Mouse (Mus musculus) embryonic facial prominence, embryonic 12.5 days (tissue): ENCODE results near the gene Map3k4. TPM values are rescaled to one million over a fixed set of nuclear protein-coding genes. Genes with fewer than 3 reads are reported as not detected.
A peak's percentile ranks its signal among the peaks of the same experiment; 100 is the strongest.

Experiments
- ATAC-seq: fragments of 200-750 bp; cut with Nextera tagmentation; 2 replicates; pipeline ENCODE4 v1.8.0; 2017; ENCODE audit not compliant: insufficient number of reproducible peaks, insufficient read depth, low FRiP score, low TSS enrichment
- H3K27ac ChIP-seq: fragments of 300-500 bp; sonication (generic); 2 replicates; pipeline ENCODE4 v1.5.1; 2016; ENCODE audit warnings: mild to moderate bottlenecking
- H3K27me3 ChIP-seq: fragments of 300-500 bp; sonication (generic); 2 replicates; pipeline ENCODE4 v1.6.1; 2016; ENCODE audit warnings: mild to moderate bottlenecking, moderate library complexity
- H3K36me3 ChIP-seq: fragments of 300-500 bp; sonication (generic); 2 replicates; pipeline ENCODE4 v1.6.1; 2016; ENCODE audit warnings: mild to moderate bottlenecking
- H3K4me1 ChIP-seq: fragments of 300-500 bp; sonication (generic); 2 replicates; pipeline ENCODE4 v1.6.1; 2016
- H3K4me2 ChIP-seq: fragments of 300-500 bp; sonication (generic); replicated peaks from 2 replicates; pipeline ENCODE4 v1.6.1; 2016; ENCODE audit warnings: mild to moderate bottlenecking, moderate library complexity
- H3K4me3 ChIP-seq: fragments of 300-500 bp; sonication (generic); 2 replicates; pipeline ENCODE4 v1.5.1; 2016; ENCODE audit warnings: mild to moderate bottlenecking
- H3K9ac ChIP-seq: fragments of 300-500 bp; sonication (generic); 2 replicates; pipeline ENCODE4 v1.6.1; 2016; ENCODE audit warnings: mild to moderate bottlenecking, moderate library complexity
- H3K9me3 ChIP-seq: fragments of 300-500 bp; sonication (generic); 2 replicates; pipeline ENCODE4 v1.6.1; 2016; ENCODE audit warnings: mild to moderate bottlenecking, moderate library complexity
- whole genome bisulfite sequencing: fragments of 180-500 bp; shearing (Covaris S2); methylation state at CpG from one replicate; pipeline ENCODE4 v1.1.7; 2016; 5-methylcytosine and 5-hydroxymethylcytosine counted together
- polyA plus RNA-seq: library from polyadenylated mRNA; unstranded; fragments of >200 nt; fragmentation: Nextera tagmentation; extraction: Ambion mirVana; gene quantifications from 2 replicates; pipeline ENCODE4 v1.2.1, GENCODE M21; 2016

Gene Map3k4
- polyA plus RNA-seq, 1 experiment from 2014 or later, result 60.5 TPM

- ATAC-seq, result no peak
- Histone ChIP-seq H3K27me3 (no peaks in the 10 kb centered on the region), H3K4me1 (peaks cover 37% of the 10 kb centered on the region), H3K36me3 (no peaks in the 10 kb centered on the region), H3K9me3 (no peaks in the 10 kb centered on the region), H3K27ac (peak overlapping the region; percentile 14; the same call in 1 of the 2 replicates), H3K4me3 (no peak overlapping the region), H3K4me2 (no peak overlapping the region), H3K9ac (no peak overlapping the region)
- 58% methylated on average over 4 of the region's 4 CpGs for WGBS
Observed at GRCm38 (mm10) chr17:12199933-12200332, 118.7 kb downstream of the Map3k4 start.

DNA sequence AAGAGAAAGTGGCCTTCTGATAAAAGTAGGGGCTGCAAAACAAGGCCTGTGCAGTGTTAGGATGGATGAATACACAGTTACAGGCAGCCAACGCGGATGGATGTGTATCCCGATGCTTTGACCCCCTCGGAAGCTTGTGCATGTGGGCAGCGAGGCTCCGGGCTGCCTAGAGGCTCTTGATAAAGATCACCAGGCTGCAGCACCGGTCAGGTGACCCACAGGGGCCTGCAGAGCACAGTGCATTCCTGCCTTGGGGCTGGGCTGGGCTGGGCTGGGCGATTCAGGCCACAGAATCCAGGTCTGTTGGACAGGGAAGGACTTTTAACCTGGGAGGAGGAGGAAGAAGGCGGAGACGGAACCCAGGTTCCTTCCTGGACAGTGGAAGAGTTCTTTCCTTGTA, 123.0 kb downstream of the Map3k4 start:
- Histone ChIP-seq H3K4me1 (peaks cover 26% of the 10 kb centered on the region), H3K36me3 (no peaks in the 10 kb centered on the region), H3K4me2 (peak overlapping the region; percentile 31), H3K9me3 (no peaks in the 10 kb centered on the region), H3K4me3 (no peak overlapping the region), H3K27ac (peak overlapping the region; percentile 61), H3K27me3 (no peaks in the 10 kb centered on the region), H3K9ac (0 out of 2 replicates have a peak overlapping the region, but pooled peaks have one; percentile 17)
- WGBS, result 35% methylated on average over 10 of the region's 10 CpGs
- ATAC-seq, result no peak

- ATAC-seq, result 0 out of 2 replicates have a peak, but pooled peaks have one; percentile 58
- peak overlapping the region; percentile 31 for H3K4me2 ChIP-seq
- H3K27ac ChIP-seq, result peak overlapping the region; percentile 61
- peaks cover 24% of the 10 kb centered on the region for H3K4me1 ChIP-seq
- H3K36me3 ChIP-seq, result no peaks in the 10 kb centered on the region
- H3K4me3 ChIP-seq, result no peak overlapping the region
- WGBS, result 7% methylated on average over 5 of the region's 5 CpGs
- no peaks in the 10 kb centered on the region for H3K27me3 ChIP-seq
- 0 out of 2 replicates have a peak overlapping the region, but pooled peaks have one; percentile 17 for H3K9ac ChIP-seq
- no peaks in the 10 kb centered on the region for H3K9me3 ChIP-seq
Observed at GRCm38 (mm10) chr17:12195137-12195536, 123.5 kb downstream of the Map3k4 start.

DNA sequence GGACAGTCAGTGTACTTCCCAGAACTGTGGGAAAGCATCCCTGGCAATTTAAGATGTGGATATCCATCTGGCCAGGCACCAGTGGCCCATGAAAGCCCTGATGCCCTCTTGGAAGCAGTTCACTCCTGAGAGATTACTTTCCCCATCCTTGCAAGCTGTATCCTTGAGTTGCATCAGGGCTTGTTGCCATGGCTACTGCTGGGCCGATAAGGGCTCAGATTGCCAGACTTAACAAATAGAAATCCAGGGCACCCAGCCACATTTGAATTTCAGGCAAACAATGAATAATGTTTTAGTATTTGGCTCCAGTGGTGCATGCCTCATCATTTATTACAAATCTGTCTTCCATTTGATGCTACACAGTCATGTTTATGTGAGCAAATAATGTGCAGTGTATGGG, 130.8 kb downstream of the Map3k4 start:
- ATAC-seq, result no peak

DNA sequence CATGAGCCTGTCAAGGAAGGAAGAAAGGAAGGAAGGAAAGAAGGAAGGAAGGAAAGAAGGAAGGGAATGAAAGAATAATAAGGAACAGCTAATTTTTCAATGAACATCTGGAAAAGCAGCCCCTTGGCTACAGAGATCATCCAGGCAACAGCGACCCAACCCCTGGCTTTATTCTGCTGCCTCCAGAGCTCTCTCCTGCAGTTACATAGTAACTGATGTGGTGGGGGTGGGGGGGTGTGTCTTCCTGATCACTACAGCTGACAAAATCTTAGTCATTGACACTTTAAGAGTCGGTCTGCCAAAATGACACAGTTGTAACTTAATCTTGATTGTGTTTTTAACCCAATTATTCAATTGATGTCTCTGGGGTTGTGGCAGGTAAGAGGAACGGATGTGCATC, 132.3 kb downstream of the Map3k4 start:
- no peak overlapping the region for H3K27ac ChIP-seq
- 74% methylated on average over 3 of the region's 3 CpGs for WGBS

More for the DNA sequence above, 130.8 kb downstream of the Map3k4 start:
- 68% methylated on average over 1 of the region's 1 CpGs for WGBS
- H3K36me3 ChIP-seq, result no peaks in the 10 kb centered on the region
- H3K27ac ChIP-seq, result no peak overlapping the region
- no peaks in the 10 kb centered on the region for H3K27me3 ChIP-seq
- no peaks in the 10 kb centered on the region for H3K9me3 ChIP-seq
- no peak overlapping the region for H3K4me3 ChIP-seq
- H3K4me1 ChIP-seq, result 0 out of 2 replicates have a peak, but pooled peaks cover 6% of the 10 kb centered on the region
- H3K4me2 ChIP-seq, result no peak overlapping the region
- no peak overlapping the region for H3K9ac ChIP-seq

GRCm38 (mm10) chr17:12185855-12186254, 132.7 kb downstream of the Map3k4 start:
- Histone ChIP-seq H3K27me3 (no peaks in the 10 kb centered on the region), H3K4me1 (0 out of 2 replicates have a peak, but pooled peaks cover 6% of the 10 kb centered on the region), H3K9ac (no peak overlapping the region), H3K4me2 (no peak overlapping the region), H3K4me3 (no peak overlapping the region), H3K27ac (no peak overlapping the region), H3K36me3 (no peaks in the 10 kb centered on the region), H3K9me3 (no peaks in the 10 kb centered on the region)
- WGBS, result 92% methylated on average over 4 of the region's 4 CpGs
- ATAC-seq, result no peak

More for the DNA sequence above, 132.3 kb downstream of the Map3k4 start:
- Histone ChIP-seq H3K27me3 (no peaks in the 10 kb centered on the region), H3K4me2 (no peak overlapping the region), H3K36me3 (no peaks in the 10 kb centered on the region), H3K4me1 (0 out of 2 replicates have a peak, but pooled peaks cover 6% of the 10 kb centered on the region), H3K9ac (no peak overlapping the region), H3K9me3 (no peaks in the 10 kb centered on the region), H3K4me3 (no peak overlapping the region)
- ATAC-seq, result no peak

- Histone ChIP-seq H3K4me3 (no peak overlapping the region), H3K4me2 (no peak overlapping the region), H3K9ac (no peak overlapping the region), H3K27me3 (no peaks in the 10 kb centered on the region), H3K9me3 (no peaks in the 10 kb centered on the region), H3K27ac (no peak overlapping the region), H3K4me1 (0 out of 2 replicates have a peak, but pooled peaks cover 6% of the 10 kb centered on the region), H3K36me3 (peaks cover 6% of the 10 kb centered on the region; the same call in 1 of the 2 replicates)
- 48% methylated on average over 8 of the region's 8 CpGs for WGBS
- ATAC-seq, result no peak
Observed at GRCm38 (mm10) chr17:12184283-12184682, 134.3 kb downstream of the Map3k4 start.

- WGBS, result 83% methylated on average over 5 of the region's 5 CpGs
- H3K9me3 ChIP-seq, result no peaks in the 10 kb centered on the region
- H3K27ac ChIP-seq, result no peak overlapping the region
- H3K4me3 ChIP-seq, result no peak overlapping the region
- peaks cover 9% of the 10 kb centered on the region; the same call in 1 of the 2 replicates for H3K4me1 ChIP-seq
- H3K27me3 ChIP-seq, result no peaks in the 10 kb centered on the region
- ATAC-seq, result no peak
- peaks cover 7% of the 10 kb centered on the region; the same call in 1 of the 2 replicates for H3K36me3 ChIP-seq
- no peak overlapping the region for H3K9ac ChIP-seq
- no peak overlapping the region for H3K4me2 ChIP-seq
Observed at GRCm38 (mm10) chr17:12182702-12183485, 135.7 kb downstream of the Map3k4 start.

- H3K4me3 ChIP-seq, result no peak overlapping the region
- 82% methylated on average over 2 of the region's 2 CpGs for WGBS
- peaks cover 3% of the 10 kb centered on the region; the same call in 1 of the 2 replicates for H3K4me1 ChIP-seq
- H3K4me2 ChIP-seq, result no peak overlapping the region
- H3K27me3 ChIP-seq, result no peaks in the 10 kb centered on the region
- H3K9ac ChIP-seq, result no peak overlapping the region
- ATAC-seq, result no peak
- H3K9me3 ChIP-seq, result 0 out of 2 replicates have a peak, but pooled peaks cover 5% of the 10 kb centered on the region
- no peak overlapping the region for H3K27ac ChIP-seq
- H3K36me3 ChIP-seq, result peaks cover 14% of the 10 kb centered on the region
Observed at GRCm38 (mm10) chr17:12179766-12180165, 138.8 kb downstream of the Map3k4 start.

- H3K27ac ChIP-seq, result no peak overlapping the region
- WGBS, result 88% methylated on average over 7 of the region's 7 CpGs
- 0 out of 2 replicates have a peak, but pooled peaks cover 5% of the 10 kb centered on the region for H3K9me3 ChIP-seq
- H3K4me3 ChIP-seq, result no peak overlapping the region
- no peak overlapping the region for H3K9ac ChIP-seq
- no peaks in the 10 kb centered on the region for H3K27me3 ChIP-seq
- H3K36me3 ChIP-seq, result peaks cover 19% of the 10 kb centered on the region
- H3K4me2 ChIP-seq, result no peak overlapping the region
- H3K4me1 ChIP-seq, result peaks cover 3% of the 10 kb centered on the region; the same call in 1 of the 2 replicates
- ATAC-seq, result no peak
Observed at GRCm38 (mm10) chr17:12179339-12179738, 139.3 kb downstream of the Map3k4 start.
